Mouse (Mus musculus) urinary bladder, adult 18-20 months (tissue): ENCODE measurements at regions not wholly inside any gene's neighbourhood (a gene's known extent, or its start where the extent isn't known, plus 50 kb on each side); places are given as distances from the start of the nearest gene placed in this dataset.

Experiments
- DNase-seq, 2 experiments: peaks; one replicate each; pipeline ENCODE4 v3.0.0; 2022; ENCODE audit warnings: low spot score in 2 of 2, mixed read lengths in 2 of 2

- no peak for DNase-seq
These were observed 707.5 kb upstream of the Mdga2 start for GRCm38 (mm10) chr12:67929842-67930241.

GRCm38 (mm10) chr12:67914603-67915002 lies 692.3 kb upstream of the Mdga2 start:
- no peak for DNase-seq

- no peak for DNase-seq
These were observed 664.9 kb upstream of the Mdga2 start for GRCm38 (mm10) chr12:67887296-67887695.

GRCm38 (mm10) chr12:67862615-67863014 lies 640.3 kb upstream of the Mdga2 start:
- DNase-seq = peak in 1 of 2 experiments; percentile 33

- DNase-seq = no peak
These were observed 638.4 kb upstream of the Mdga2 start for GRCm38 (mm10) chr12:67860713-67861112.

- DNase-seq = no peak
These were observed 630.3 kb upstream of the Mdga2 start for GRCm38 (mm10) chr12:67852625-67853024.

GRCm38 (mm10) chr12:67847517-67847916 lies 625.2 kb upstream of the Mdga2 start:
- no peak for DNase-seq

- DNase-seq = no peak
These were observed 581.9 kb upstream of the Mdga2 start for GRCm38 (mm10) chr12:67804297-67804696.

GRCm38 (mm10) chr12:67799776-67800175 lies 577.4 kb upstream of the Mdga2 start:
- no peak for DNase-seq
